Mouse (Mus musculus) heart, embryonic 15.5 days (tissue): Measurements from ENCODE around the gene Cherp. TPM values are rescaled to one million over a fixed set of nuclear protein-coding genes. Genes with fewer than 3 reads are reported as not detected.

Experiments used
- ATAC-seq: fragments of 200-750 bp; cut with Nextera tagmentation; replicated peaks from 2 replicates; pipeline ENCODE4 v1.8.0; 2017; ENCODE audit warnings: low read depth, moderate TSS enrichment; ENCODE audit not compliant: insufficient number of reproducible peaks, insufficient read depth, low FRiP score
- H3K27ac ChIP-seq: fragments of 300-500 bp; sonication (generic); 2 replicates; pipeline ENCODE4 v1.5.1; 2015; ENCODE audit warnings: mild to moderate bottlenecking, inconsistent platforms
- H3K27me3 ChIP-seq: fragments of 300-500 bp; sonication (generic); 2 replicates; pipeline ENCODE4 v1.6.1; 2015; ENCODE audit warnings: inconsistent platforms
- H3K36me3 ChIP-seq: fragments of 300-500 bp; sonication (generic); 2 replicates; pipeline ENCODE4 v1.6.1; 2015; ENCODE audit warnings: mild to moderate bottlenecking, inconsistent platforms
- H3K4me1 ChIP-seq: fragments of 300-500 bp; sonication (generic); replicated peaks from 2 replicates; pipeline ENCODE4 v1.6.1; 2015; ENCODE audit warnings: inconsistent platforms
- H3K4me2 ChIP-seq: fragments of 300-500 bp; sonication (generic); 2 replicates; pipeline ENCODE4 v1.6.1; 2015; ENCODE audit warnings: inconsistent platforms, mild to moderate bottlenecking, moderate library complexity
- H3K4me3 ChIP-seq: fragments of 300-500 bp; sonication (generic); 2 replicates; pipeline ENCODE4 v1.5.1; 2015; ENCODE audit warnings: mild to moderate bottlenecking, inconsistent platforms
- H3K9ac ChIP-seq: fragments of 300-500 bp; sonication (generic); 2 replicates; pipeline ENCODE4 v1.6.1; 2015; ENCODE audit warnings: mild to moderate bottlenecking, inconsistent platforms
- H3K9me3 ChIP-seq: fragments of 300-500 bp; sonication (generic); replicated peaks from 2 replicates; pipeline ENCODE4 v1.6.1; 2016; ENCODE audit warnings: inconsistent platforms
- WGBS: fragments of 180-500 bp; shearing (Covaris S2); methylation state at CpG from one replicate; pipeline ENCODE4 v1.1.7; 2015; ENCODE audit warnings: mixed read lengths; 5-methylcytosine and 5-hydroxymethylcytosine counted together
- polyA plus RNA-seq: library from polyadenylated mRNA; unstranded; fragments of >200 nt; fragmentation: Nextera tagmentation; extraction: Ambion mirVana; gene quantifications from 2 replicates; pipeline ENCODE4 v1.2.1, GENCODE M21; 2015

Gene Cherp
- 36.1 and 44.9 TPM in 2 replicates for polyA plus RNA-seq

- ATAC-seq, result peak; percentile 95
These were observed at the start of gene Cherp for GRCm38 (mm10) chr8:72474826-72475546. Cherp (minus strand) TSS chr8:72475226.

GRCm38 (mm10) chr8:72521888-72522287 lies 46.9 kb upstream of the Cherp start:
- ATAC-seq, result no peak
- no peaks in the 10 kb centered on the region for H3K9me3 ChIP-seq
- no peak overlapping the region for H3K4me3 ChIP-seq
- H3K4me2 ChIP-seq, result no peak overlapping the region
- H3K36me3 ChIP-seq, result no peaks in the 10 kb centered on the region
- no peak overlapping the region for H3K27ac ChIP-seq
- peaks cover 15% of the 10 kb centered on the region for H3K4me1 ChIP-seq
- H3K9ac ChIP-seq, result no peak overlapping the region
- no peaks in the 10 kb centered on the region for H3K27me3 ChIP-seq

More at GRCm38 (mm10) chr8:72474826-72475546, at the start of gene Cherp:
- under 1% methylated on average over 80 of the region's 80 CpGs for WGBS
- H3K9me3 ChIP-seq, result no peaks in the 10 kb centered on the region
- peak within 1 kb of the TSS; percentile 97 for H3K4me2 ChIP-seq
- no peaks in the 10 kb centered on the region for H3K27me3 ChIP-seq
- H3K36me3 ChIP-seq, result peaks cover 30% of the 10 kb centered on the region
- H3K27ac ChIP-seq, result peak within 1 kb of the TSS; percentile 92
- peaks cover 23% of the 10 kb centered on the region for H3K4me1 ChIP-seq
- peak within 1 kb of the TSS; percentile 84 for H3K9ac ChIP-seq
- peak within 1 kb of the TSS; percentile 84 for H3K4me3 ChIP-seq

- Histone ChIP-seq H3K4me1 (peaks cover 27% of the 10 kb centered on the region), H3K36me3 (no peaks in the 10 kb centered on the region), H3K9me3 (no peaks in the 10 kb centered on the region), H3K4me3 (no peak overlapping the region), H3K27ac (peak overlapping the region; percentile 81), H3K27me3 (no peaks in the 10 kb centered on the region), H3K9ac (no peak overlapping the region), H3K4me2 (peak overlapping the region; percentile 45; the same call in 1 of the 2 replicates)
- WGBS, result 53% methylated on average over 7 of the region's 7 CpGs
- peak; percentile 51; the same call in 1 of the 2 replicates for ATAC-seq
These were observed 42.5 kb upstream of the Cherp start for GRCm38 (mm10) chr8:72517421-72517988.

GRCm38 (mm10) chr8:72513158-72513557 lies 38.1 kb upstream of the Cherp start:
- Histone ChIP-seq H3K9ac (no peak overlapping the region), H3K4me1 (peaks cover 42% of the 10 kb centered on the region), H3K9me3 (no peaks in the 10 kb centered on the region), H3K27ac (peak overlapping the region; percentile 68), H3K27me3 (no peaks in the 10 kb centered on the region), H3K36me3 (no peaks in the 10 kb centered on the region), H3K4me2 (no peak overlapping the region), H3K4me3 (no peak overlapping the region)
- ATAC-seq, result no peak
- WGBS, result 38% methylated on average over 1 of the region's 1 CpGs

- H3K4me2 ChIP-seq, result no peak overlapping the region
- H3K4me1 ChIP-seq, result peaks cover 43% of the 10 kb centered on the region
- no peak overlapping the region for H3K9ac ChIP-seq
- H3K4me3 ChIP-seq, result no peak overlapping the region
- WGBS, result 68% methylated on average over 1 of the region's 1 CpGs
- H3K9me3 ChIP-seq, result no peaks in the 10 kb centered on the region
- peak overlapping the region; percentile 68 for H3K27ac ChIP-seq
- ATAC-seq, result no peak; the same call in 1 of the 2 replicates
- H3K36me3 ChIP-seq, result no peaks in the 10 kb centered on the region
- no peaks in the 10 kb centered on the region for H3K27me3 ChIP-seq
These were observed 37.6 kb upstream of the Cherp start for GRCm38 (mm10) chr8:72512648-72513047.

- no peak overlapping the region for H3K4me3 ChIP-seq
- H3K27me3 ChIP-seq, result no peaks in the 10 kb centered on the region
- no peaks in the 10 kb centered on the region for H3K9me3 ChIP-seq
- 84% methylated on average over 1 of the region's 1 CpGs for WGBS
- ATAC-seq, result no peak
- H3K36me3 ChIP-seq, result no peaks in the 10 kb centered on the region
- no peak overlapping the region for H3K9ac ChIP-seq
- no peak overlapping the region for H3K4me2 ChIP-seq
- H3K4me1 ChIP-seq, result peaks cover 67% of the 10 kb centered on the region
- no peak overlapping the region for H3K27ac ChIP-seq
These were observed 32.5 kb upstream of the Cherp start for GRCm38 (mm10) chr8:72507505-72507904.

GRCm38 (mm10) chr8:72504637-72505314 lies 29.8 kb upstream of the Cherp start:
- Histone ChIP-seq H3K4me2 (no peak overlapping the region), H3K36me3 (no peaks in the 10 kb centered on the region), H3K9me3 (no peaks in the 10 kb centered on the region), H3K4me3 (no peak overlapping the region), H3K4me1 (peaks cover 70% of the 10 kb centered on the region), H3K27me3 (no peaks in the 10 kb centered on the region), H3K9ac (0 out of 2 replicates have a peak overlapping the region, but pooled peaks have one; percentile 19), H3K27ac (no peak overlapping the region)
- ATAC-seq, result no peak

GRCm38 (mm10) chr8:72504137-72504536 lies 29.1 kb upstream of the Cherp start:
- Histone ChIP-seq H3K4me3 (no peak overlapping the region), H3K4me1 (peaks cover 74% of the 10 kb centered on the region), H3K9ac (no peak overlapping the region), H3K9me3 (no peaks in the 10 kb centered on the region), H3K27ac (no peak overlapping the region), H3K27me3 (no peaks in the 10 kb centered on the region), H3K36me3 (no peaks in the 10 kb centered on the region), H3K4me2 (no peak overlapping the region)
- no peak for ATAC-seq

GRCm38 (mm10) chr8:72500521-72500931 lies 25.5 kb upstream of the Cherp start:
- ATAC-seq, result no peak

GRCm38 (mm10) chr8:72499521-72500284 lies 24.7 kb upstream of the Cherp start:
- H3K4me3 ChIP-seq, result no peak overlapping the region
- H3K4me2 ChIP-seq, result peak overlapping the region; percentile 11; the same call in 1 of the 2 replicates
- peak overlapping the region; percentile 81 for H3K27ac ChIP-seq
- H3K27me3 ChIP-seq, result no peaks in the 10 kb centered on the region
- WGBS, result 46% methylated on average over 2 of the region's 2 CpGs
- H3K9me3 ChIP-seq, result no peaks in the 10 kb centered on the region
- no peak overlapping the region for H3K9ac ChIP-seq
- peaks cover 56% of the 10 kb centered on the region for H3K4me1 ChIP-seq
- peaks cover 21% of the 10 kb centered on the region for H3K36me3 ChIP-seq
- ATAC-seq, result peak; percentile 34

More at GRCm38 (mm10) chr8:72500521-72500931, 25.5 kb upstream of the Cherp start:
- H3K4me2 ChIP-seq, result no peak overlapping the region
- peaks cover 63% of the 10 kb centered on the region for H3K4me1 ChIP-seq
- no peaks in the 10 kb centered on the region for H3K27me3 ChIP-seq
- WGBS, result 73% methylated on average over 1 of the region's 1 CpGs
- H3K4me3 ChIP-seq, result no peak overlapping the region
- H3K9ac ChIP-seq, result no peak overlapping the region
- H3K36me3 ChIP-seq, result peaks cover 13% of the 10 kb centered on the region
- no peaks in the 10 kb centered on the region for H3K9me3 ChIP-seq
- peak overlapping the region; percentile 81 for H3K27ac ChIP-seq

- Histone ChIP-seq H3K4me3 (no peak overlapping the region), H3K9ac (no peak overlapping the region), H3K27me3 (no peaks in the 10 kb centered on the region), H3K9me3 (no peaks in the 10 kb centered on the region), H3K27ac (0 out of 2 replicates have a peak overlapping the region, but pooled peaks have one; percentile 81), H3K4me1 (peaks cover 56% of the 10 kb centered on the region), H3K4me2 (no peak overlapping the region), H3K36me3 (peaks cover 23% of the 10 kb centered on the region)
- 78% methylated on average over 4 of the region's 4 CpGs for whole genome bisulfite sequencing
- ATAC-seq, result no peak
These were observed 23.5 kb upstream of the Cherp start for GRCm38 (mm10) chr8:72498527-72498926.
